Mouse (Mus musculus): Measurements from ENCODE around the gene Pla2g6. TPM values are rescaled to one million over a fixed set of nuclear protein-coding genes. Genes with fewer than 3 reads are reported as not detected.
A peak's percentile ranks its signal among the peaks of the same experiment; 100 is the strongest.

The Pla2g6 gene
- polyA plus RNA-seq, 1 experiment: 40.6 TPM

- Histone ChIP-seq H3K9ac (ENCODE audit: low read depth, poor library complexity, severe bottlenecking) (peak overlapping the region; percentile 68), H3K9me3 (replicated peaks; ENCODE audit: control insufficient read depth, insufficient read depth, low read length, poor library complexity, severe bottlenecking) (no peaks in the 10 kb centered on the region), H3K27me3 (ENCODE audit: control insufficient read depth, insufficient read depth, low read length, poor library complexity, severe bottlenecking) (no peaks in the 10 kb centered on the region), H3K4me3 (ENCODE audit: low read depth, low read length) (peak overlapping the region; percentile 73), H3K4me1 (ENCODE audit: control insufficient read depth, insufficient read depth, low read length) (peaks cover 4% of the 10 kb centered on the region), H3K27ac (ENCODE audit: insufficient read depth, low read length) (no peak overlapping the region; the same call in 1 of the 2 replicates), H3K36me3 (ENCODE audit: control insufficient read depth, insufficient read depth, low read length, poor library complexity, severe bottlenecking) (no peaks in the 10 kb centered on the region)
- TF ChIP-seq CTCF (IDR thresholded peaks at IDR 0.05; ENCODE audit: low read depth, low read length): no peak
- 0 out of 2 replicates have a peak, but pooled peaks have one; percentile 5 for TF ChIP-seq EP300 (IDR thresholded peaks at IDR 0.05; ENCODE audit: insufficient read depth, low read depth, low read length)
These were observed 19.8 kb upstream of the Pla2g6 start for GRCm38 (mm10) chr15:79347845-79348506.

- H3K36me3 ChIP-seq (ENCODE audit: control insufficient read depth, insufficient read depth, low read length, poor library complexity, severe bottlenecking): no peaks in the 10 kb centered on the region
- peak overlapping the region; percentile 68 for H3K9ac ChIP-seq (ENCODE audit: low read depth, poor library complexity, severe bottlenecking)
- H3K4me3 ChIP-seq (ENCODE audit: low read depth, low read length): peak overlapping the region; percentile 73
- no peaks in the 10 kb centered on the region for H3K27me3 ChIP-seq (ENCODE audit: control insufficient read depth, insufficient read depth, low read length, poor library complexity, severe bottlenecking)
- TF ChIP-seq CTCF (IDR thresholded peaks at IDR 0.05; ENCODE audit: low read depth, low read length): no peak
- TF ChIP-seq POLR2A (IDR thresholded peaks at IDR 0.05; ENCODE audit: insufficient read depth, low read length): peak; percentile 20
- no peak for TF ChIP-seq EP300 (IDR thresholded peaks at IDR 0.05; ENCODE audit: insufficient read depth, low read depth, low read length)
- no peaks in the 10 kb centered on the region for H3K9me3 ChIP-seq (replicated peaks; ENCODE audit: control insufficient read depth, insufficient read depth, low read length, poor library complexity, severe bottlenecking)
- peaks cover 2% of the 10 kb centered on the region for H3K4me1 ChIP-seq (ENCODE audit: control insufficient read depth, insufficient read depth, low read length)
- H3K27ac ChIP-seq (ENCODE audit: insufficient read depth, low read length): peak overlapping the region; percentile 18; the same call in 1 of the 2 replicates
These were observed 19.1 kb upstream of the Pla2g6 start for GRCm38 (mm10) chr15:79347165-79347844.

- peak within 1 kb of the TSS; percentile 73 for H3K4me3 ChIP-seq (ENCODE audit: low read depth, low read length)
- no peaks in the 10 kb centered on the region for H3K27me3 ChIP-seq (ENCODE audit: control insufficient read depth, insufficient read depth, low read length, poor library complexity, severe bottlenecking)
- no peak within 1 kb of the TSS; the same call in 1 of the 2 replicates for H3K27ac ChIP-seq (ENCODE audit: insufficient read depth, low read length)
- TF ChIP-seq CTCF (IDR thresholded peaks at IDR 0.05; ENCODE audit: low read depth, low read length): no peak
- no peak for TF ChIP-seq EP300 (IDR thresholded peaks at IDR 0.05; ENCODE audit: insufficient read depth, low read depth, low read length)
- TF ChIP-seq POLR2A (IDR thresholded peaks at IDR 0.05; ENCODE audit: insufficient read depth, low read length): no peak
- peaks cover 2% of the 10 kb centered on the region for H3K4me1 ChIP-seq (ENCODE audit: control insufficient read depth, insufficient read depth, low read length)
- H3K36me3 ChIP-seq (ENCODE audit: control insufficient read depth, insufficient read depth, low read length, poor library complexity, severe bottlenecking): no peaks in the 10 kb centered on the region
- H3K9ac ChIP-seq (ENCODE audit: low read depth, poor library complexity, severe bottlenecking): peak within 1 kb of the TSS; percentile 68
- H3K9me3 ChIP-seq (replicated peaks; ENCODE audit: control insufficient read depth, insufficient read depth, low read length, poor library complexity, severe bottlenecking): no peaks in the 10 kb centered on the region
These were observed 18.0 kb upstream of the Pla2g6 start, which contains the start of gene Maff for GRCm38 (mm10) chr15:79346051-79346793. Gene Maff, plus strand, starts transcription at chr15:79346621.

GRCm38 (mm10) chr15:79344627-79345026, 16.4 kb upstream of the Pla2g6 start:
- Histone ChIP-seq H3K4me1 (ENCODE audit: control insufficient read depth, insufficient read depth, low read length) (peaks cover 2% of the 10 kb centered on the region), H3K9ac (ENCODE audit: low read depth, poor library complexity, severe bottlenecking) (no peak overlapping the region), H3K9me3 (replicated peaks; ENCODE audit: control insufficient read depth, insufficient read depth, low read length, poor library complexity, severe bottlenecking) (no peaks in the 10 kb centered on the region), H3K27me3 (ENCODE audit: control insufficient read depth, insufficient read depth, low read length, poor library complexity, severe bottlenecking) (no peaks in the 10 kb centered on the region), H3K36me3 (ENCODE audit: control insufficient read depth, insufficient read depth, low read length, poor library complexity, severe bottlenecking) (no peaks in the 10 kb centered on the region), H3K4me3 (ENCODE audit: low read depth, low read length) (no peak overlapping the region), H3K27ac (ENCODE audit: insufficient read depth, low read length) (no peak overlapping the region)
- no peak for TF ChIP-seq CTCF (IDR thresholded peaks at IDR 0.05; ENCODE audit: low read depth, low read length)
- TF ChIP-seq POLR2A (IDR thresholded peaks at IDR 0.05; ENCODE audit: insufficient read depth, low read length): no peak
- no peak for TF ChIP-seq EP300 (IDR thresholded peaks at IDR 0.05; ENCODE audit: insufficient read depth, low read depth, low read length)

- no peaks in the 10 kb centered on the region for H3K9me3 ChIP-seq (replicated peaks; ENCODE audit: control insufficient read depth, insufficient read depth, low read length, poor library complexity, severe bottlenecking)
- TF ChIP-seq CTCF (IDR thresholded peaks at IDR 0.05; ENCODE audit: low read depth, low read length): no peak
- no peak for TF ChIP-seq POLR2A (IDR thresholded peaks at IDR 0.05; ENCODE audit: insufficient read depth, low read length)
- no peak for TF ChIP-seq EP300 (IDR thresholded peaks at IDR 0.05; ENCODE audit: insufficient read depth, low read depth, low read length)
- H3K27ac ChIP-seq (ENCODE audit: insufficient read depth, low read length): no peak overlapping the region
- H3K9ac ChIP-seq (ENCODE audit: low read depth, poor library complexity, severe bottlenecking): no peak overlapping the region
- H3K36me3 ChIP-seq (ENCODE audit: control insufficient read depth, insufficient read depth, low read length, poor library complexity, severe bottlenecking): no peaks in the 10 kb centered on the region
- H3K4me1 ChIP-seq (ENCODE audit: control insufficient read depth, insufficient read depth, low read length): peaks cover 2% of the 10 kb centered on the region
- H3K4me3 ChIP-seq (ENCODE audit: low read depth, low read length): no peak overlapping the region
- H3K27me3 ChIP-seq (ENCODE audit: control insufficient read depth, insufficient read depth, low read length, poor library complexity, severe bottlenecking): no peaks in the 10 kb centered on the region
These were observed 14.6 kb upstream of the Pla2g6 start for GRCm38 (mm10) chr15:79342641-79343337.

Measured in ES-Bruce4 (cell line).